Mouse (Mus musculus) lung, embryonic 14.5 days (tissue): Measurements from ENCODE around the gene Chit1. TPM values are rescaled to one million over a fixed set of nuclear protein-coding genes. Genes with fewer than 3 reads are reported as not detected.

ENCODE experiments used
- ATAC-seq: fragments of 200-750 bp; cut with Nextera tagmentation; 2 replicates; pipeline ENCODE4 v1.8.0; 2017; ENCODE audit warnings: mild to moderate bottlenecking, moderate TSS enrichment, moderate library complexity; ENCODE audit not compliant: insufficient read depth
- DNase-seq: peaks from one replicate; pipeline ENCODE4 v3.0.0-alpha.2; 2015
- H3K27ac ChIP-seq: fragments of 300-500 bp; sonication (generic); 2 replicates; pipeline ENCODE4 v1.5.1; 2014; ENCODE audit warnings: low read depth, mild to moderate bottlenecking, moderate library complexity
- H3K27me3 ChIP-seq: fragments of 300-500 bp; sonication (generic); 2 replicates; pipeline ENCODE4 v1.6.1; 2014; ENCODE audit warnings: low read length, control low read depth; ENCODE audit not compliant: insufficient read depth
- H3K36me3 ChIP-seq: fragments of 300-500 bp; sonication (generic); 2 replicates; pipeline ENCODE4 v1.6.1; 2014; ENCODE audit warnings: control low read depth; ENCODE audit not compliant: insufficient read depth
- H3K4me1 ChIP-seq: fragments of 300-500 bp; sonication (generic); 2 replicates; pipeline ENCODE4 v1.6.1; 2014; ENCODE audit warnings: antibody characterized with exemption, control low read depth; ENCODE audit not compliant: insufficient read depth
- H3K4me2 ChIP-seq: fragments of 300-500 bp; sonication (generic); 2 replicates; pipeline ENCODE4 v1.6.1; 2014; ENCODE audit warnings: mild to moderate bottlenecking
- H3K4me3 ChIP-seq: fragments of 300-500 bp; sonication (generic); 2 replicates; pipeline ENCODE4 v1.5.1; 2014; ENCODE audit warnings: low read depth, low read length
- H3K9ac ChIP-seq: fragments of 300-500 bp; sonication (generic); 2 replicates; pipeline ENCODE4 v1.6.1; 2014
- H3K9me3 ChIP-seq: fragments of 300-500 bp; sonication (generic); 2 replicates; pipeline ENCODE4 v1.6.1; 2016; ENCODE audit warnings: low read depth, low read length, control low read depth
- CTCF ChIP-seq: IDR thresholded peaks from 2 replicates; pipeline ENCODE4 v1.5.1; 2016; ENCODE audit warnings: antibody characterized with exemption, low read depth
- WGBS: fragments of 180-500 bp; shearing (Covaris S2); extraction: QIAGEN DNeasy Blood & Tissue Kit; methylation state at CpG from one replicate; pipeline ENCODE4 v1.1.7; 2014; 5-methylcytosine and 5-hydroxymethylcytosine counted together
- polyA plus RNA-seq: library from polyadenylated mRNA; unstranded; fragments of >200 nt; fragmentation: Nextera tagmentation; extraction: Ambion mirVana; gene quantifications from 2 replicates; pipeline ENCODE4 v1.2.1, GENCODE M21; 2014

The Chit1 gene
- polyA plus RNA-seq, 1 experiment from 2014 or later: not detected

- DNase-seq (no peak), ATAC-seq (no peak)
- Histone ChIP-seq H3K9me3 (no peaks in the 10 kb centered on the region), H3K4me1 (no peaks in the 10 kb centered on the region), H3K4me3 (no peak overlapping the region), H3K36me3 (no peaks in the 10 kb centered on the region), H3K27ac (no peak overlapping the region), H3K27me3 (no peaks in the 10 kb centered on the region), H3K9ac (no peak overlapping the region), H3K4me2 (no peak overlapping the region)
- 60% methylated on average over 5 of the region's 5 CpGs for WGBS
- TF ChIP-seq CTCF: no peak
These were observed 6.1 kb downstream of the Chit1 start for GRCm38 (mm10) chr1:134117110-134117509.

GRCm38 (mm10) chr1:134120179-134120578 is 9.1 kb downstream of the Chit1 start:
- Histone ChIP-seq H3K4me2 (no peak overlapping the region), H3K27ac (no peak overlapping the region), H3K4me3 (no peak overlapping the region), H3K9me3 (no peaks in the 10 kb centered on the region), H3K36me3 (no peaks in the 10 kb centered on the region), H3K9ac (no peak overlapping the region), H3K4me1 (no peaks in the 10 kb centered on the region), H3K27me3 (no peaks in the 10 kb centered on the region)
- WGBS: under 1% methylated on average over 5 of the region's 5 CpGs
- DNase-seq (peak; percentile 96), ATAC-seq (peak; percentile 63)
- TF ChIP-seq CTCF: peak; percentile 93

- no peak overlapping the region for H3K4me2 ChIP-seq
- no peak overlapping the region for H3K27ac ChIP-seq
- H3K4me3 ChIP-seq: no peak overlapping the region
- no peaks in the 10 kb centered on the region for H3K27me3 ChIP-seq
- no peaks in the 10 kb centered on the region for H3K36me3 ChIP-seq
- no peaks in the 10 kb centered on the region for H3K4me1 ChIP-seq
- peak; percentile 69 for DNase-seq
- 58% methylated on average over 9 of the region's 9 CpGs for WGBS
- H3K9me3 ChIP-seq: no peaks in the 10 kb centered on the region
- no peak for ATAC-seq
- H3K9ac ChIP-seq: no peak overlapping the region
- peak; percentile 66 for TF ChIP-seq CTCF
These were observed 11.2 kb downstream of the Chit1 start for GRCm38 (mm10) chr1:134122195-134122594.

- Histone ChIP-seq H3K27ac (no peak overlapping the region), H3K27me3 (no peaks in the 10 kb centered on the region), H3K9ac (no peak overlapping the region), H3K36me3 (no peaks in the 10 kb centered on the region), H3K4me2 (no peak overlapping the region), H3K9me3 (no peaks in the 10 kb centered on the region), H3K4me3 (no peak overlapping the region), H3K4me1 (no peaks in the 10 kb centered on the region)
- DNase-seq (no peak), ATAC-seq (no peak)
- no peak for TF ChIP-seq CTCF
- 54% methylated on average over 11 of the region's 11 CpGs for WGBS
These were observed 22.3 kb downstream of the Chit1 start for GRCm38 (mm10) chr1:134133316-134133715.

GRCm38 (mm10) chr1:134136351-134136750 is 25.3 kb downstream of the Chit1 start:
- no peaks in the 10 kb centered on the region for H3K9me3 ChIP-seq
- no peaks in the 10 kb centered on the region for H3K4me1 ChIP-seq
- no peak overlapping the region for H3K27ac ChIP-seq
- no peak overlapping the region for H3K9ac ChIP-seq
- DNase-seq (no peak), ATAC-seq (no peak)
- WGBS: 42% methylated on average over 3 of the region's 3 CpGs
- no peaks in the 10 kb centered on the region for H3K27me3 ChIP-seq
- TF ChIP-seq CTCF: no peak
- no peak overlapping the region for H3K4me3 ChIP-seq
- H3K4me2 ChIP-seq: no peak overlapping the region
- no peaks in the 10 kb centered on the region for H3K36me3 ChIP-seq

- no peaks in the 10 kb centered on the region for H3K4me1 ChIP-seq
- H3K36me3 ChIP-seq: no peaks in the 10 kb centered on the region
- no peaks in the 10 kb centered on the region for H3K9me3 ChIP-seq
- DNase-seq (no peak), ATAC-seq (no peak)
- 73% methylated on average over 9 of the region's 9 CpGs for WGBS
- no peak overlapping the region for H3K27ac ChIP-seq
- H3K9ac ChIP-seq: no peak overlapping the region
- no peak overlapping the region for H3K4me3 ChIP-seq
- no peak for TF ChIP-seq CTCF
- no peaks in the 10 kb centered on the region for H3K27me3 ChIP-seq
- no peak overlapping the region for H3K4me2 ChIP-seq
These were observed 27.4 kb downstream of the Chit1 start for GRCm38 (mm10) chr1:134138424-134138823.

GRCm38 (mm10) chr1:134142363-134142794 is 31.3 kb downstream of the Chit1 start:
- Histone ChIP-seq H3K27me3 (no peaks in the 10 kb centered on the region), H3K9me3 (no peaks in the 10 kb centered on the region), H3K27ac (no peak overlapping the region), H3K4me2 (no peak overlapping the region), H3K36me3 (no peaks in the 10 kb centered on the region), H3K9ac (no peak overlapping the region), H3K4me1 (no peaks in the 10 kb centered on the region), H3K4me3 (no peak overlapping the region)
- 42% methylated on average over 4 of the region's 4 CpGs for WGBS
- TF ChIP-seq CTCF: no peak
- no peak for ATAC-seq
- DNase-seq: no peak

- no peak overlapping the region for H3K9ac ChIP-seq
- DNase-seq (no peak), ATAC-seq (no peak)
- TF ChIP-seq CTCF: no peak
- no peaks in the 10 kb centered on the region for H3K4me1 ChIP-seq
- H3K27ac ChIP-seq: no peak overlapping the region
- H3K36me3 ChIP-seq: no peaks in the 10 kb centered on the region
- no peak overlapping the region for H3K4me3 ChIP-seq
- 82% methylated on average over 8 of the region's 8 CpGs for WGBS
- no peaks in the 10 kb centered on the region; the same call in 1 of the 2 replicates for H3K27me3 ChIP-seq
- H3K9me3 ChIP-seq: no peaks in the 10 kb centered on the region
- H3K4me2 ChIP-seq: no peak overlapping the region
These were observed 35.0 kb downstream of the Chit1 start for GRCm38 (mm10) chr1:134146066-134146465.
